Mouse (Mus musculus) regulatory T cell (primary cell): ENCODE results near the gene H1f0.

Source experiments
- in situ Hi-C: fragments of 300-600 bp; cut with MboI, MseI; formaldehyde crosslinking; loops from one replicate; pipeline ENCODE4 v1.15.1; 2025; ENCODE audit warnings: high pct_unique_total_duplicates

The H1f0 gene

GRCm38 (mm10) chr15:79038331-79038730, 10.1 kb downstream of the H1f0 start:
- in situ Hi-C loops: loop anchor here (5.0 kb wide), 1 partner anchor 34 kb away; no protein-coding TSS in a partner anchor

- in situ Hi-C loops: loop anchor here (5.0 kb wide), 1 partner anchor 33 kb away; no protein-coding TSS in a partner anchor
Measured at GRCm38 (mm10) chr15:79038853-79039252, 10.6 kb downstream of the H1f0 start.

GRCm38 (mm10) chr15:79040501-79041416, 12.5 kb downstream of the H1f0 start:
- in situ Hi-C loops: no loop called here

- in situ Hi-C loops: no loop called here
Measured at GRCm38 (mm10) chr15:79041585-79041984, 13.3 kb downstream of the H1f0 start, which contains the start of gene Galr3. Galr3 (plus strand) TSS chr15:79041885.

- in situ Hi-C loops: no loop called here
Measured at GRCm38 (mm10) chr15:79042721-79043491, 14.7 kb downstream of the H1f0 start.

GRCm38 (mm10) chr15:79044837-79045236, 16.6 kb downstream of the H1f0 start:
- in situ Hi-C loops: no loop called here

- in situ Hi-C loops: no loop called here
Measured at GRCm38 (mm10) chr15:79048186-79048585, 19.9 kb downstream of the H1f0 start.

- in situ Hi-C loops: no loop called here
Measured at GRCm38 (mm10) chr15:79050160-79050845, 22.1 kb downstream of the H1f0 start.

- in situ Hi-C loops: no loop called here
Measured at GRCm38 (mm10) chr15:79050964-79051363, 22.7 kb downstream of the H1f0 start.

- in situ Hi-C loops: no loop called here
Measured at GRCm38 (mm10) chr15:79051461-79052360, 23.5 kb downstream of the H1f0 start.

- in situ Hi-C loops: no loop called here
Measured at GRCm38 (mm10) chr15:79052366-79052765, 24.1 kb downstream of the H1f0 start.

GRCm38 (mm10) chr15:79056601-79057000, 28.4 kb downstream of the H1f0 start:
- in situ Hi-C loops: no loop called here

GRCm38 (mm10) chr15:79057850-79058249, 29.6 kb downstream of the H1f0 start:
- in situ Hi-C loops: no loop called here

- in situ Hi-C loops: no loop called here
Measured at GRCm38 (mm10) chr15:79060887-79061565, 32.8 kb downstream of the H1f0 start.

GRCm38 (mm10) chr15:79062376-79063159, 34.3 kb downstream of the H1f0 start, which contains the start of gene Ankrd54:
Ankrd54 (minus strand) TSS chr15:79062893.
- in situ Hi-C loops: no loop called here

- in situ Hi-C loops: no loop called here
Measured at GRCm38 (mm10) chr15:79063160-79063740, 35.0 kb downstream of the H1f0 start.

- in situ Hi-C loops: no loop called here
Measured at GRCm38 (mm10) chr15:79065086-79065770, 37.0 kb downstream of the H1f0 start.

GRCm38 (mm10) chr15:79066276-79066675, 38.0 kb downstream of the H1f0 start:
- in situ Hi-C loops: no loop called here
